Mouse (Mus musculus) intestine, postnatal 0 days (tissue): ENCODE results near the gene Iqcg. TPM values are rescaled to one million over a fixed set of nuclear protein-coding genes. Genes with fewer than 3 reads are reported as not detected.
"Not testable (repeated sequence)": the region's sequence is repeated elsewhere in the genome, so short reads cannot be mapped to it uniquely, and the experiment has no call there.

Source experiments
- ATAC-seq: fragments of 200-750 bp; cut with Nextera tagmentation; 2 replicates; pipeline ENCODE4 v1.8.0; 2017; ENCODE audit warnings: mild to moderate bottlenecking, moderate TSS enrichment, moderate library complexity
- H3K27ac ChIP-seq: fragments of 300-500 bp; sonication (generic); 2 replicates; pipeline ENCODE4 v1.5.1; 2014; ENCODE audit warnings: mild to moderate bottlenecking, low read depth, low read length, moderate library complexity
- H3K27me3 ChIP-seq: fragments of 300-500 bp; sonication (generic); replicated peaks from 2 replicates; pipeline ENCODE4 v1.6.1; 2014; ENCODE audit warnings: low read length, mixed read lengths; ENCODE audit not compliant: control insufficient read depth, insufficient read depth
- H3K36me3 ChIP-seq: fragments of 300-500 bp; sonication (generic); 2 replicates; pipeline ENCODE4 v1.6.1; 2014; ENCODE audit warnings: mild to moderate bottlenecking, moderate library complexity; ENCODE audit not compliant: control insufficient read depth, insufficient read depth
- H3K4me1 ChIP-seq: fragments of 300-500 bp; sonication (generic); replicated peaks from 2 replicates; pipeline ENCODE4 v1.6.1; 2014; ENCODE audit warnings: antibody characterized with exemption, low read length, mixed read lengths; ENCODE audit not compliant: control insufficient read depth, insufficient read depth
- H3K4me2 ChIP-seq: fragments of 300-500 bp; sonication (generic); replicated peaks from 2 replicates; pipeline ENCODE4 v1.6.1; 2014; ENCODE audit warnings: low read depth, mild to moderate bottlenecking, moderate library complexity
- H3K4me3 ChIP-seq: fragments of 300-500 bp; sonication (generic); 2 replicates; pipeline ENCODE4 v1.5.1; 2014; ENCODE audit warnings: low read depth, low read length
- H3K9ac ChIP-seq: fragments of 300-500 bp; sonication (generic); 2 replicates; pipeline ENCODE4 v1.6.1; 2014; ENCODE audit warnings: mild to moderate bottlenecking, low read depth, low read length
- H3K9me3 ChIP-seq: fragments of 300-500 bp; sonication (generic); 2 replicates; pipeline ENCODE4 v1.6.1; 2016; ENCODE audit warnings: mixed run types; ENCODE audit not compliant: control insufficient read depth
- CTCF ChIP-seq: sonication (generic); IDR thresholded peaks from 2 replicates; pipeline ENCODE4 v1.5.1; 2016; ENCODE audit warnings: low read depth, mild to moderate bottlenecking, control low read depth, antibody characterized with exemption, moderate library complexity
- WGBS: fragments of 180-500 bp; shearing (Covaris S2); extraction: QIAGEN DNeasy Blood & Tissue Kit; methylation state at CpG from one replicate; pipeline ENCODE4 v1.1.7; 2014; 5-methylcytosine and 5-hydroxymethylcytosine counted together
- polyA plus RNA-seq: library from polyadenylated mRNA; unstranded; fragments of >200 nt; fragmentation: Nextera tagmentation; extraction: Ambion mirVana; gene quantifications from 2 replicates; pipeline ENCODE4 v1.2.1, GENCODE M21; 2015

Gene Iqcg
- polyA plus RNA-seq, 1 experiment from 2014 or later: 2.1 TPM

GRCm38 (mm10) chr16:33062682-33063131 is 6.7 kb upstream of the Iqcg start:
- Histone ChIP-seq H3K9me3 (no peaks in the 10 kb centered on the region), H3K4me2 (peak overlapping the region; percentile 89), H3K4me3 (peak overlapping the region; percentile 89), H3K27ac (peak overlapping the region; percentile 62), H3K4me1 (0 out of 2 replicates have a peak, but pooled peaks cover 8% of the 10 kb centered on the region), H3K27me3 (no peaks in the 10 kb centered on the region), H3K9ac (peak overlapping the region; percentile 57), H3K36me3 (peaks cover 35% of the 10 kb centered on the region)
- WGBS: under 1% methylated on average over 35 of the region's 35 CpGs
- peak; percentile 63 for ATAC-seq
- TF ChIP-seq CTCF: no peak

GRCm38 (mm10) chr16:33062024-33062681 is 6.1 kb upstream of the Iqcg start, which contains the start of gene Lmln:
TSS of gene Lmln (plus strand) at chr16:33062521.
- H3K27me3 ChIP-seq: no peaks in the 10 kb centered on the region
- no peak for TF ChIP-seq CTCF
- peak; percentile 96 for ATAC-seq
- no peaks in the 10 kb centered on the region for H3K9me3 ChIP-seq
- H3K27ac ChIP-seq: peak within 1 kb of the TSS; percentile 62
- under 1% methylated on average over 51 of the region's 64 CpGs for WGBS
- H3K4me2 ChIP-seq: peak within 1 kb of the TSS; percentile 89
- 0 out of 2 replicates have a peak, but pooled peaks cover 8% of the 10 kb centered on the region for H3K4me1 ChIP-seq
- peak within 1 kb of the TSS; percentile 89 for H3K4me3 ChIP-seq
- peak within 1 kb of the TSS; percentile 57 for H3K9ac ChIP-seq
- peaks cover 35% of the 10 kb centered on the region for H3K36me3 ChIP-seq

GRCm38 (mm10) chr16:33061400-33061799 is 5.4 kb upstream of the Iqcg start:
- ATAC-seq: no peak
- Histone ChIP-seq H3K9me3 (no peaks in the 10 kb centered on the region), H3K27ac (no peak overlapping the region), H3K9ac (no peak overlapping the region), H3K4me3 (no peak overlapping the region; the same call in 1 of the 2 replicates), H3K4me1 (0 out of 2 replicates have a peak, but pooled peaks cover 8% of the 10 kb centered on the region), H3K4me2 (peak overlapping the region; percentile 89), H3K27me3 (no peaks in the 10 kb centered on the region), H3K36me3 (peaks cover 28% of the 10 kb centered on the region)
- no peak for TF ChIP-seq CTCF
- WGBS: 50% methylated on average over 11 of the region's 11 CpGs

- Histone ChIP-seq H3K4me3 (no peak overlapping the region), H3K9me3 (no peaks in the 10 kb centered on the region), H3K27ac (no peak overlapping the region), H3K4me2 (no peak overlapping the region), H3K36me3 (peaks cover 28% of the 10 kb centered on the region), H3K27me3 (no peaks in the 10 kb centered on the region), H3K9ac (no peak overlapping the region), H3K4me1 (0 out of 2 replicates have a peak, but pooled peaks cover 8% of the 10 kb centered on the region)
- no peak for TF ChIP-seq CTCF
- WGBS: 83% methylated on average over 2 of the region's 2 CpGs
- no peak for ATAC-seq
Measured at GRCm38 (mm10) chr16:33060926-33061325, 4.9 kb upstream of the Iqcg start.

GRCm38 (mm10) chr16:33059471-33059870 is 3.5 kb upstream of the Iqcg start:
- H3K9me3 ChIP-seq: no peaks in the 10 kb centered on the region
- H3K4me3 ChIP-seq: no peak overlapping the region
- 0 out of 2 replicates have a peak, but pooled peaks cover 8% of the 10 kb centered on the region for H3K4me1 ChIP-seq
- ATAC-seq: no peak
- no peaks in the 10 kb centered on the region for H3K27me3 ChIP-seq
- no peak overlapping the region for H3K4me2 ChIP-seq
- H3K9ac ChIP-seq: no peak overlapping the region
- H3K36me3 ChIP-seq: peaks cover 28% of the 10 kb centered on the region
- 0 out of 2 replicates have a peak overlapping the region, but pooled peaks have one; percentile 41 for H3K27ac ChIP-seq
- no peak for TF ChIP-seq CTCF
- WGBS: 76% methylated on average over 1 of the region's 1 CpGs

- not testable (repeated sequence) for H3K4me3 ChIP-seq, ATAC-seq, H3K4me1 ChIP-seq, H3K27me3 ChIP-seq, H3K9ac ChIP-seq, H3K4me2 ChIP-seq, H3K9me3 ChIP-seq
- 74% methylated on average over 9 of the region's 9 CpGs for WGBS
- Histone ChIP-seq H3K27ac (peak overlapping the region; percentile 41; the same call in 1 of the 2 replicates), H3K36me3 (peaks cover 28% of the 10 kb centered on the region)
Measured at GRCm38 (mm10) chr16:33058656-33059055, 2.6 kb upstream of the Iqcg start.
